Mouse (Mus musculus) liver, embryonic 12.5 days (tissue): ENCODE results near the gene Bhlhe40. TPM values are rescaled to one million over a fixed set of nuclear protein-coding genes. Genes with fewer than 3 reads are reported as not detected.

Experiments
- ATAC-seq: fragments of 200-750 bp; cut with Nextera tagmentation; 2 replicates; pipeline ENCODE4 v1.8.0; 2017; ENCODE audit warnings: moderate number of reproducible peaks, mild to moderate bottlenecking, moderate library complexity
- H3K27ac ChIP-seq: fragments of 300-500 bp; sonication (generic); 2 replicates; pipeline ENCODE4 v1.5.1; 2016; ENCODE audit warnings: mild to moderate bottlenecking
- H3K27me3 ChIP-seq: fragments of 300-500 bp; sonication (generic); replicated peaks from 2 replicates; pipeline ENCODE4 v1.6.1; 2016; ENCODE audit warnings: mild to moderate bottlenecking, moderate library complexity
- H3K36me3 ChIP-seq: fragments of 300-500 bp; sonication (generic); 2 replicates; pipeline ENCODE4 v1.6.1; 2016; ENCODE audit warnings: mild to moderate bottlenecking, moderate library complexity
- H3K4me1 ChIP-seq: fragments of 300-500 bp; sonication (generic); 2 replicates; pipeline ENCODE4 v1.6.1; 2016
- H3K4me2 ChIP-seq: fragments of 300-500 bp; sonication (generic); 2 replicates; pipeline ENCODE4 v1.6.1; 2016; ENCODE audit warnings: mild to moderate bottlenecking, moderate library complexity
- H3K4me3 ChIP-seq: fragments of 300-500 bp; sonication (generic); 2 replicates; pipeline ENCODE4 v1.5.1; 2016; ENCODE audit warnings: mild to moderate bottlenecking, moderate library complexity
- H3K9ac ChIP-seq: fragments of 300-500 bp; sonication (generic); 2 replicates; pipeline ENCODE4 v1.6.1; 2016; ENCODE audit warnings: mild to moderate bottlenecking, moderate library complexity
- H3K9me3 ChIP-seq: fragments of 300-500 bp; sonication (generic); replicated peaks from 2 replicates; pipeline ENCODE4 v1.6.1; 2016; ENCODE audit warnings: mild to moderate bottlenecking, moderate library complexity
- WGBS: fragments of 180-500 bp; shearing (Covaris S2); methylation state at CpG from one replicate; pipeline ENCODE4 v1.1.7; 2016; ENCODE audit not compliant: insufficient replicate concordance; 5-methylcytosine and 5-hydroxymethylcytosine counted together
- polyA plus RNA-seq: library from polyadenylated mRNA; unstranded; fragments of >200 nt; fragmentation: Nextera tagmentation; extraction: Ambion mirVana; gene quantifications from 2 replicates; pipeline ENCODE4 v1.2.1, GENCODE M21; 2016

The Bhlhe40 gene
- polyA plus RNA-seq, 1 experiment from 2014 or later = 4.0 TPM

DNA sequence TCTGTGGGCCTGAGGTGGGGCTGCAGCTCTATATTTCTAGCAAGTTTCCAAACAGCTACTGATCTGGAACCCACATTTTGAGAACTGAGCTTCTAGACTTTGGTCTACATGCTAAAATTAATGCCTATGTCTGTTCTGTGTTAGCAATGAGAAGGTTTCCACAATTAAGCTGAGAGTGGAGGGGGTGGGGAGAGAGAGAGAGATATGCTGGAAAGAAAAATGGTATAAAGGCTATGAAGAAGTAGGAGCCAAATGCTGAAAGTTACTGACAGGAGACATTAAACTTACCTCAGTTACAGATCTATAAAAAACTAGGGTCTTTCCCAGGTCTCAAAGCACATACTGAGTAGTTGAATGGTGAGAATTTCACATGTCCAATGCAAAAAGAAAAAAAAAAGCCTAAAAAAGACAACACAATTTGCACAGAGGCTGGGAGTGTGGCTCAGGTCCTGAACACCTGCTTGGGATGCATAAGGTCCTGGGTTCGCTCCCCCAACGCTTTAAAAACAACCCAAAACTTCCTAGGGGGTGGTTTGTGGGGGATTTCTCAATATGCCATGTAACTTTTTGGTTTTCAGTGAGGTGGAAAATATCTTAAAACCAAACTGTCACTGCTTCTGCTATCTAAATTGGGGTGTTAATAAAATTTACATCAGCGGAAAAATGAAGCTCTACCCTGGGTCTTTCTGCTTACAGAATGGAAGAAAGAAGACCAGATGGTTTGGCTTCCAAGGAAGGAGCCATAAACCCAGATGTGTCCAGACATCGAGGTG, 50.9 kb downstream of the Bhlhe40 start:
- Histone ChIP-seq H3K9ac (no peak overlapping the region), H3K36me3 (no peaks in the 10 kb centered on the region), H3K27ac (no peak overlapping the region), H3K9me3 (no peaks in the 10 kb centered on the region), H3K27me3 (peaks cover 40% of the 10 kb centered on the region), H3K4me1 (peaks cover 12% of the 10 kb centered on the region), H3K4me2 (no peak overlapping the region), H3K4me3 (no peak overlapping the region)
- 56% methylated on average over 4 of the region's 4 CpGs for WGBS
- ATAC-seq = no peak

GRCm38 (mm10) chr6:108712148-108712547, 51.7 kb downstream of the Bhlhe40 start:
- H3K4me1 ChIP-seq = peaks cover 12% of the 10 kb centered on the region
- no peak overlapping the region for H3K27ac ChIP-seq
- H3K4me3 ChIP-seq = no peak overlapping the region
- H3K4me2 ChIP-seq = no peak overlapping the region
- no peak for ATAC-seq
- H3K27me3 ChIP-seq = peaks cover 37% of the 10 kb centered on the region
- no peaks in the 10 kb centered on the region for H3K36me3 ChIP-seq
- no peaks in the 10 kb centered on the region for H3K9me3 ChIP-seq
- H3K9ac ChIP-seq = no peak overlapping the region

DNA sequence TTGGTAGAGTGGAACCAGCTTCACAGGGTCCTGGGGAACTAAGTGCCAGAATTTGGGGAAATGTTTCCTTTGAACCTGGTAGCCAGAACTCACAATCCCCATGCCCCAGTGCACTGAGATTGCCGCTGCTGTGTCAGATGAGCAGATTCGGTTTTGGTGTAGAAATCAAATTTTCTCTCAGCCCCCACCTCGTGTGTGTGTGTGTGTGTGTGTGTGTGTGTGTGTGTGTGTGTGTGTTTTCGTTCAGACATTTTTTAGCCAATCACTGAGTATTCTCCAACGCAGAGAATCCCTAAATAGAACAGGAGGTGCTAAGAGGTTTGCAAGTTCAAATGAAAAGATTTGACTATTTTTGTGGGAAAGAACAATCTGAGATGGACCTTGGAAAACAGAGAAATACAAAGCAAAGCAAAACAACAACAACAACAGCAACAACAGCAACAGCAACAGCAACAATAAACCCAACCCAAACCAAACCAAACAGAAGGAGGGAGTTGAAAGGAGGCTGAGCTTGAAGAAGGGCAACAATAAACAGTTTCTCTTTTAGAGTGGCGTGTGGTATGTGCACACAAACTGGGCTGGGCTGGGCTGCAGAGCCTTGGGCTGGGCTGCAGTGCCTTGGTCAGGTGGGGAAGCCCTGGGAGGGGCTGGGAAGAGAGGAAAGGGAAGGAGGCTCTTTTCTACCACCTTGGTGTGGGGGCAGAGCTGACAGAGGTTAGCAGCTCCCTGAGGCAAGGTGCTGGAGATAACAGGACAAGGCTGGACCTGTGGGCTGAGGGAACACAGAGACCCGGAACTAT, 52.9 kb downstream of the Bhlhe40 start:
- Histone ChIP-seq H3K9me3 (no peaks in the 10 kb centered on the region), H3K36me3 (no peaks in the 10 kb centered on the region), H3K27ac (no peak overlapping the region), H3K4me3 (no peak overlapping the region), H3K27me3 (peaks cover 27% of the 10 kb centered on the region), H3K4me2 (no peak overlapping the region), H3K9ac (no peak overlapping the region), H3K4me1 (peaks cover 8% of the 10 kb centered on the region)
- no peak for ATAC-seq
- WGBS = 31% methylated on average over 7 of the region's 7 CpGs

Other genes starting within 250 kb of the Bhlhe40 start
- gene Arl8b, start 122.5 kb downstream of the Bhlhe40 start, polyA plus RNA-seq = 48.1 and 49.1 TPM in 2 replicates
- gene Edem1, start 168.0 kb downstream of the Bhlhe40 start, polyA plus RNA-seq = 30.8 TPM in 2 replicates